Mouse (Mus musculus): Measurements from ENCODE around the gene Nap1l4.
A peak's percentile ranks its signal among the peaks of the same experiment; 100 is the strongest.

The Nap1l4 gene

DNA sequence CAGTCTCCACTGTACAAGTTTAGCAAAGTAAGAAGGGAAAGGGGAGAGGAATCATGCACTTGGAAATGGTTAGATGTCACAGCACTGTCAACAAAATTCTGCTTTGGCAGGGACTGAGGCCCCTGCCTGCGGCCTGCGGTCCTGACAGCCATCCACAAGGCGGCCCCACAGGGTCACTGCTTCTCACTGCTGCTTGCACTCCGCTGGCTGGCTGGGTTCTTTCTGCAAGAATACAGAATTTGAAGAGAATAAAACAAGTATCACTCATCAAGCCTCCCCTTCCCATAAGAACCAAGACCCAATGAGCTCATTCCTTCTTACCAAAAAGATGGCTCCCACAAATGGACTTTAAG is 34.5 kb downstream of the Nap1l4 start:
- DNase-seq (ENCODE audit: low spot score): no peak

DNA sequence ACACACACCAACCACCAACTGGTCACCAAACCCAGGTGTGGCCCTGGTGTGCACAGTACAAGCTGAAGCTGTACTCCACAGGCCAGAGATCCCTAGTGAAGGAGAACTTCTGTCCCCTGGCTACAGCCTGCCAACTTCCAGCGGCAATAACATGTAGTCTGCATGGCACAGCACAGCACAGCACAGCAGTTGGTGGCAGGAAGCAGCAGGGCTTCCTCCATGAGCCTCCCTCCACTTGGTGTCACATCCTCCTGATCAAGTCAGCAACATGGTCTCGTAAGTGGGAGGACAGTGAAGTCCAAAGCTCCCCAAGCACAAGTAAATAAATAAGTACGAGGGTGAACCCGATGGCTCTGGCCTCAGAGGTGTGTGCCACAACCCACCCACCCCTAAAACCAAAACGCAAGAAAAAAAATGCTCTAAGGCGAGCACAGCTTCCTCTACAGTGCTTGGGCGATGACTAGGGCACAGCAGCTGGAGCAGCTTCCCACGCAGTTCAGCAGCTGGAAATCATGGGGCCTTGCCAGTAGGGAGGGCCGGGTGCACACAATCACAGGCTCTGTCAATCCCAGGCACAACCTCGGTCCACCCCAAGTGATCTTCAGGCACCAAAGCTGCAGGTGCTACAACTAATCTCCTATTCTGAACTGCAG is 35.0 kb downstream of the Nap1l4 start:
- no peak for DNase-seq (ENCODE audit: low spot score)

- DNase-seq (ENCODE audit: low spot score): no peak
Observed at GRCm38 (mm10) chr7:143511335-143511712, 37.6 kb downstream of the Nap1l4 start.

- DNase-seq (ENCODE audit: low spot score): no peak
Observed at GRCm38 (mm10) chr7:143510593-143511334, 38.1 kb downstream of the Nap1l4 start.

GRCm38 (mm10) chr7:143509566-143509965 is 39.3 kb downstream of the Nap1l4 start:
- DNase-seq (ENCODE audit: low spot score): no peak

- peak; percentile 39 for DNase-seq (ENCODE audit: low spot score)
Observed at GRCm38 (mm10) chr7:143506675-143507074, 42.2 kb downstream of the Nap1l4 start.

DNA sequence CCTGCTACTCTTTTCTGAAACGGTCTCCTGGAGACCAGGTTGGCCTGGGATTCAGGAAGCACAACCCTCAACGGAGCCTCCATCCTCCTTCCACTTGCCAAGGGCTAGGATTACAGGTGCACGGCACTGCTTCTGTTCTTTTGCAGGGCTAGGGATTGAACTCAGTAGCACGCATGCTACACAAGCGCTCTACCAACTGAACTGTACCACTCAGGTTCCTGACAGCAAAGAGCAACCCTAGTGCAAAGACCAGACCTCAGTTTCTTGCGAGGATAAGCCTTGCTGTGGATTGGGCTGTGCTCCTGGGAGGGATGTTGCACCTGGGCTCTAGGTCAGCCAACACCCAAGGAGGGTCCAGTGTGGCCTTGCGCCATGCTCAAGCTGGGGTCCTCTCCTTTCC is 42.6 kb downstream of the Nap1l4 start:
- DNase-seq (ENCODE audit: low spot score): no peak

GRCm38 (mm10) chr7:143505823-143506222 is 43.1 kb downstream of the Nap1l4 start:
- peak; percentile 75 for DNase-seq (ENCODE audit: low spot score)

DNA sequence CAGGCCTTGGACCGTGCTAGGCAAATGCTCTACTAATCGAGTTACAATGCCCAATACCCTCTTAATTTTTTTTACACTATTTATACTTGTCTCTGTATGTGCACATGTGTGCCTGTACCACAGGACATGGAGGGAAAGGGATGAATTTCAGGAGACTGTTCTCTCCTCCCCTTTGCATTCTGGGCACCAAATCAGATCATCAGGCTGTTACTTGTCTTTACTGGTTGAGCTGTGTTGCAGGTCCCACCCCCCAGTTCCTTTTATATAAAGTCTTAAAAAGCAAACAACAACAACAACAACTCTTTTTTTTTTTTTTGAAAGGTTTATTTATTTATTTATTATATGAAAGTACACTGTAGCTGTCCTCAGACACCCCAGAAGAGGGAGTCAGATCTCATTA is 43.5 kb downstream of the Nap1l4 start:
- no peak for DNase-seq (ENCODE audit: low spot score)

DNA sequence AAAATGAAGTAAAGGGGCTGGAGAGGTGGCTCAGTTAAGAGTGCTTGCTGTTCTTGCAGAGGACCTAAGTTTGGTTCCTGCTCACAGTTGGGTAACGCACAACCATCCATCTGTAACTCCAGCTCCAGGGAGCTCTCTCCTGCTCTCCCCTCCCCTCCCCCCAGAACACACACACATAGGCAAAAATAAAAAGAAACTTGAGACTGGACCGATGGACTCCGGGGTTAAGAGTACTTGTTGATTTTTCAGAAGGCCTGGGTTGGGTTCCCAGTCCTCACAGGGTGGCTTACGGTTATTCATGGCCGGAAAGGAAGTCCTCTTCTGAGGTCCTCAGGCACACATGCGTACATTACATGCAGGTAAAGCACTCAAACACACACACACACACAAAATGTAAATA is 45.0 kb downstream of the Nap1l4 start:
- no peak for DNase-seq (ENCODE audit: low spot score)

DNA sequence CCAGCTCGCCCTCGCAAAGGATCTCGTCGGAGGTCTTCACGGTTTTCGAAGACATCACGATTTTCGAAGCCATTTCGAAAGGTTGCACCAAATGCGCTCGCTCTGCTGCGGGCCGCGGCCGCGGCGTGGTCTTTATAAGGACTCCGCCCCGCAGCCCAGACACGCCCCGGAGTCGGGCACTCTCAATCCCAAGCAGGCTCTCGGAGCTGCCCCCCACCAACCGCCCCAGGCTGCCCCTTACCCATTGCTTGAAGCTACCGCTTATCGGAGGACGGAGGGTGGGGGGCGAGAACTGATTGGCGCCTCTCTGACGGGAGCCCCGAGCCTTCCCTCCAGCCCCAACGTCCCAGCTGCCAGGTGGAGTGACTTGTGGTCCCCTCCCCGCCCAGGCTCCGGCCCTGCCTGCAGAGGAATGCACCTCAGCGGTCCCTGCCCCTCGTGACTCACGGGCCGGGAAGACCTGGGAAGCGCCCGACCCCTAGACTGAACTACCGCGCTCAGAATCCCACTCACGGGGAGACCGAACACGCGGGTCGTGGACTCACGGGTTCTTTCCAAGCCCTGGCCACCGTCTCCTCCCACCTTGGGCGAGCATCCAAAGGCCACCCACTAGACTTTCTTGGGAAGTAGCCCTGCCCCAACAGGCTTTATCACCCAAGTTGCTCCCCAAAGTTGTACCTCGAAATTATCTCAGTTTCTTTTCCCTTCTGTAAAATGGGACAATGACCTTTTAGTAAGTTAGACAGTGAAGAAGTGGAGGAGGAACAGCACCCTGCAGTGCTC is 46.3 kb downstream of the Nap1l4 start, which contains the start of gene Phlda2:
Gene Phlda2 (minus strand): TSS at position 733 of the 783 bp plus-strand sequence.
- no peak for DNase-seq (ENCODE audit: low spot score)

DNA sequence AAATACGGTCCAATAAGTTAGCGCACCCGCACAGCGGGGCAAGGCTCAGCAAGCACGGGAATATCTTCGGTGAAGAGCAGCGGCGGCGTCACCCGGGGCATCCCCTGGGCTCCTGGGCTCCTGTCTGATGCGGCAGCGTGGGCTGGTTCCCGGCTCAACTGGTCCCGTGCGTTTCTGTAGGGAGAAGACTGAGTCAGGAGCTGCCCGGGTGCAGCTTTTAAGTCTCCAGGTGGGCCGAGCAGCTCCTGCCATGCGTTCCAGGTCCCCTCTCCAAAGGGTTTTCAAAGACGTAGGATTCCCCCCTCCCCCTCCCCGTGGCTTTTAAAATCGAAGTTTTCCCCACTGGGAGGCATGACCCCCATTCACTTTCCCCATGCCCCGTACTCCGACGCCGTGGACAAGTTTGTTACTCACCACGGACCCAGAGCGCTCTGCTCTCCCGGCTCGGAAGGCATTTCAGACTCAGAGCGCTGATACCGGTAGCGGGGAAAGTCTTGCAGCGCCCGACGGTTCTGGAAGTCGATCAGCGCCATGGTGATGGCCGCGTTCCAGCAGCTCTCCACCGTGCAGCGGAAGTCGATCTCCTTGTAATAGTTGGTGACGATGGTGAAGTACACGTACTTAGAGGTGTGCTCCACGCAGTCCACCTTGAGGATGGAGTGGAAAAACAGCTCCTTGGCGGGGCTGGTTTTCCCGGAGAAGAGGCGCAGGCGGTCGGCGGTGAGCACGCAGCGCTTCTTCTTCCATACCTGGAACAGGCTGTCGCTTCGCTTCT is 47.1 kb downstream of the Nap1l4 start:
- DNase-seq (ENCODE audit: low spot score): no peak

- DNase-seq (ENCODE audit: low spot score): no peak
Observed at GRCm38 (mm10) chr7:143500912-143501311, 48.0 kb downstream of the Nap1l4 start.

DNA sequence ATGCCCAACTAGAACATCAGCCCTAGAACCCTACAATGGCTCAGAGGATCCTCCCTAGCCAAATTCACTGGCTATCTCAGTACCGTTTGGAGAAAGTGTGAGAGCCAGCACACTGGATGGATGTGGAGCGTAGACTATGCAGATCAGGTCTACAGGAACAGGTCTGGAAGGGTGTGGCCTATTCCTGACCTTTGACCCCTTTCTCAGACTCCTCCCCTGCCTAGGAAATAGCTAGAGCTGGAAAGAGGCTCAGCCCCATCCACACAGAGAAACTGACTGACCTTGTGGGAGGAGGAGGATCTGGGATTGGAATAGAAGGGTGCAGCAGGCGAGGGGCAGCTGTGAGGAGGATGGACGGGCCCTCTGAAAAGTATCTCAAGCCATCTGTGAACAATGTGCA is 50.3 kb downstream of the Nap1l4 start:
- no peak for DNase-seq (ENCODE audit: low spot score)

DNA sequence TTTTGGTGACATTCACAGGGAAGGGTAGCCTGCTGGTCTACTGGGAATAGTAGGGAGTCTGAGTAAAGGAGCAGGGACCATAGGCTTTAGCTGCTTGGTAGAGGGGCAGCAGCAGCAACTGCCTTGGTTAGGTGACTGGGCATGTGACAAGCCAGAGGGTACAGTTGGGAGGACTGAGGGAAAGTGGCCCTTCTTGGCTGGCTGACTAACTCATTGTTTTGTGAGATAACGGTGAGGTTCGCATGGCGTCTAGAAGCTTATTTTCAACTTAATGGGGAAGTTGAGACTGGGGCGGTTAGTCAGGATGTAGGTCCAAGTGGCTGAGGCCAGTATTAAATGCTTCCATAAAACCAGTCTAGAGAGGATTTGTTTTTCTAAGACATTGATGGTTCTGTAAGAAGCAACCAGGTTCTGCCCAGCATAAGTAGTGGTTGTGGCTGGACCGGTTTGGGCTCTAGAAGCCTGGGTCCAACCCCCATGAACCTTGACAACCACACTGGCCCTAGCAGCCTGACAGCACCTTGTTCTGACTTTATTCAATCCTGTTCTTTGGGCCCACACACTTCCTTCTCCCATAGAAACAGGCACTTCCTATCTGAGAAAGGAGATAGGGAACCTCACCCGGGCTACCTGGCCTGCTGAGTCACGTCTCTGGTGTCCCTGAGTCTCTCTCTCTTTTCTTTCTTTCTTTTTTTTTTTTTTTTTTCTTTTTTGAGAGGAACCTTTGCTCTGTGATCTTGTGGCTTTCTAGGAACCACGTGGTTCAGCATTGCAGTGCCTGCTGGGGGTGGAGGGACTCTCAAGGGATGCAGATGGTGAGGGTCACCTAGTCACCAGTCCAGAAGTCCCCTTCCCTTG is 53.6 kb downstream of the Nap1l4 start:
- no peak for DNase-seq (ENCODE audit: low spot score)

DNA sequence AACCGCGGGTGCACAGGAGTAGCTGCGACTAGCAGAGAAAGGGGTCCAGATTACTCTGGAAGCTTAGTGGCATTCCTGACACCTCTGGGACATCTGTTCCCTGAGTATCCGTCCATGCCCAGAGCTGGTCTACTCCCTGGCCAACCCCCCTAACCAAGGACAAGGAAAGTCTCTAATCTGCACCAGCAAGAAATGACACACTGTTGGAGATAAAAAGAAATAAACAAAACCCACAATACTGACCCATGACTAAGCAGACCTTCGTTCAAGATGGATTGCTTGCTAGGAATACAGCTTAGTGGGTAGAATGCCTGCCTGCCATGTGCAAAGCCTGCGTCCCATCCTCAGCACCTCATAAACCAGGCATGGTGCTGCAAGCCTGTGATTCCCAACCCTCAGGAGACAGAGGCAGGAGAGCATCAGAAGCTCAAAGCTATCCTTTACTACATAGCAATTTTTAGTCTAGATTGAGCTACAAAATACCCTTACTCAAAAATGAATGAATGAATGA is 55.2 kb downstream of the Nap1l4 start:
- no peak for DNase-seq (ENCODE audit: low spot score)

DNA sequence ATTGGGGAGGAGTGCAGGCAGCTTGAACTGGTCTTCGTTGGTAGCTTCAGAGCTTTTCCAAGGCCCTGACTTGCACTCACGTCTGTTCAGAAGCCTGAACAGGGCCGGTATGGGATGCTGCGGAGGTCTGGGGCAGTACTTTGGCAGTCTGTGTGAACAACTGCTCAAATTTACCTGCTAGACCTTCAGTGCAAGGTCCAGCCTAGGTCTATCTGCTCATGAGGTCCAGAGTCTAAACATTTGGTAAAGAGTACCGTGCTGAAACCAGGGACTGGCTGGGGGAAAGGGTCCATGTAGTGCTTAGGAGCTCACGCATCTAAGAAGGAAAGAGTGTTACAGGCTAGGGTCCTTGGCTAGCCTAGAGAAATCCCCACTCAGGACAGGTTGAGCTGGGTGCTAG is 59.2 kb downstream of the Nap1l4 start:
- DNase-seq (ENCODE audit: low spot score): no peak

GRCm38 (mm10) chr7:143482541-143482940 is 66.4 kb downstream of the Nap1l4 start:
- no peak for DNase-seq (ENCODE audit: low spot score)

GRCm38 (mm10) chr7:143481806-143482387 is 67.0 kb downstream of the Nap1l4 start:
- DNase-seq (ENCODE audit: low spot score): no peak

DNA sequence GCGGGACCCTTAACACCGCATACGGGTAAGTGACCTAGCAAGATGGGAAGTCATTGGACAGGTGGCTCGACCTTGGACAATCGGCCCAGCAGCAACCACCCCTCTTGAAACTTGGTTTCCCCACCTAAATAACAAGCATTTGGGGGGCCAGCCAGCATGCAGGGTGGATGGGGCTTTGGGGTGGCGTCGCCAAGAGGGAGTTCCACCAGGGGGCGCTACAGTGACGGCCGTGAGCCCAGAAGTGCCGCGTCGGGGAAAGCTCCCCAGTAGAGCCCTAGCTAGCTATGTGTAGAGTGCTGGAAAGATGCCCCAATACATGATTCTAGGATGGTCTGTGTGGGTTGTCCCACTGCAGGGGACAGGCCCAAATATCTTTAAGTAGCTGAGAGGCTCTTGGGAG is 68.4 kb downstream of the Nap1l4 start:
- peak; percentile 72 for DNase-seq (ENCODE audit: low spot score)

- no peak for DNase-seq (ENCODE audit: low spot score)
Observed at GRCm38 (mm10) chr7:143477800-143478199, 71.1 kb downstream of the Nap1l4 start.

All from testis, postnatal 14 days (tissue).